ENCODE assay signal across 9 mouse cellular contexts in genomic region chr11:77308533-77308932, GRCm38 (mm10).
DNase-seq lines count a peak whose midpoint lies in the region; ATAC-seq and TF ChIP-seq lines count a peak whose summit lies in the region.
"Had no signal": no experiment of that assay in that cellular context is flagged by ENCODE, and none has a peak within 500 bp of the region (broad histone marks: within the 10 kb centered on the region; RNA-seq: fewer than 3 reads in every experiment).

No protein-coding gene starts in this region.

- H3K36me3 ChIP-seq in forebrain, embryonic 14.5 days (ENCODE audit: control insufficient read depth, insufficient read depth, low read length), result no peaks in the 10 kb centered on the region
- no peaks in the 10 kb centered on the region for H3K36me3 ChIP-seq in forebrain, embryonic 11.5 days (ENCODE audit: control insufficient read depth, insufficient read depth, low read length)
- no peaks in the 10 kb centered on the region for H3K36me3 ChIP-seq in midbrain, embryonic 14.5 days (ENCODE audit: control insufficient read depth, insufficient read depth, low read length)
- H3K36me3 ChIP-seq in midbrain, embryonic 15.5 days (replicated peaks), result no peaks in the 10 kb centered on the region

- no peaks in the 10 kb centered on the region for H3K4me1 ChIP-seq in forebrain, embryonic 14.5 days (ENCODE audit: control insufficient read depth, insufficient read depth, low read length)
- H3K4me1 ChIP-seq in forebrain, embryonic 11.5 days (replicated peaks; ENCODE audit: control insufficient read depth, insufficient read depth, low read length), result no peaks in the 10 kb centered on the region
- H3K4me1 ChIP-seq in midbrain, embryonic 14.5 days (ENCODE audit: control insufficient read depth, insufficient read depth, low read length), result no peaks in the 10 kb centered on the region
- H3K4me1 ChIP-seq in midbrain, embryonic 15.5 days, result no peaks in the 10 kb centered on the region
- no peaks in the 10 kb centered on the region for H3K4me1 ChIP-seq in cerebellum, adult 2 months (ENCODE audit: control insufficient read depth, insufficient read depth, low read length)

- H3K4me3 ChIP-seq in forebrain, embryonic 14.5 days (ENCODE audit: low read depth, low read length), result no peak overlapping the region
- H3K4me3 ChIP-seq in forebrain, embryonic 11.5 days (ENCODE audit: low read depth, low read length), result no peak overlapping the region
- H3K4me3 ChIP-seq in midbrain, embryonic 14.5 days (replicated peaks; ENCODE audit: low read depth, low read length), result no peak overlapping the region
- H3K4me3 ChIP-seq in midbrain, embryonic 15.5 days, result no peak overlapping the region
- no peak overlapping the region for H3K4me3 ChIP-seq in cerebellum, adult 2 months (replicated peaks; ENCODE audit: insufficient read depth, low read depth, low read length)
- H3K4me3 ChIP-seq: myocyte had no signal

- H3K27me3 ChIP-seq in forebrain, embryonic 14.5 days (replicated peaks; ENCODE audit: control insufficient read depth, insufficient read depth, low read length), result no peaks in the 10 kb centered on the region
- no peaks in the 10 kb centered on the region for H3K27me3 ChIP-seq in forebrain, embryonic 11.5 days (ENCODE audit: control insufficient read depth, insufficient read depth, low read length)
- H3K27me3 ChIP-seq in midbrain, embryonic 14.5 days (ENCODE audit: control insufficient read depth, insufficient read depth, low read length), result no peaks in the 10 kb centered on the region
- H3K27me3 ChIP-seq in midbrain, embryonic 15.5 days (replicated peaks), result no peaks in the 10 kb centered on the region
- no peaks in the 10 kb centered on the region for H3K27me3 ChIP-seq in cerebellum, adult 2 months (ENCODE audit: control insufficient read depth, insufficient read depth, low read length)

- no peak for TF ChIP-seq POLR2A in cerebellum, adult 2 months (IDR thresholded peaks at IDR 0.05; ENCODE audit: borderline replicate concordance, insufficient read depth, low read length)

- ATAC-seq in forebrain, embryonic 14.5 days, result no peak
- no peak for ATAC-seq in forebrain, embryonic 11.5 days (replicated peaks; ENCODE audit: low FRiP score)
- no peak for ATAC-seq in midbrain, embryonic 14.5 days (ENCODE audit: low FRiP score, low TSS enrichment)
- no peak for ATAC-seq in midbrain, embryonic 15.5 days (replicated peaks)
- ATAC-seq in megakaryocyte, adult 5-6 weeks (ENCODE audit: poor library complexity, severe bottlenecking), result peak; percentile 62

- H3K9me3 ChIP-seq in forebrain, embryonic 14.5 days (replicated peaks; ENCODE audit: control insufficient read depth, low read length), result no peaks in the 10 kb centered on the region
- H3K9me3 ChIP-seq in forebrain, embryonic 11.5 days (ENCODE audit: control insufficient read depth, low read length), result no peaks in the 10 kb centered on the region
- no peaks in the 10 kb centered on the region for H3K9me3 ChIP-seq in midbrain, embryonic 14.5 days (ENCODE audit: control insufficient read depth, low read length)
- no peaks in the 10 kb centered on the region for H3K9me3 ChIP-seq in midbrain, embryonic 15.5 days

- WGBS in forebrain, embryonic 14.5 days, result 9% methylated on average over 1 of the region's 1 CpGs
- 0% methylated on average over 1 of the region's 1 CpGs for WGBS in forebrain, embryonic 11.5 days
- 15% methylated on average over 1 of the region's 1 CpGs for WGBS in midbrain, embryonic 14.5 days
- WGBS in midbrain, embryonic 15.5 days, result 5% methylated on average over 1 of the region's 1 CpGs
- WGBS in cerebellum, adult 2 months, result 0% methylated on average over 1 of the region's 1 CpGs

- no peak overlapping the region for H3K27ac ChIP-seq in forebrain, embryonic 14.5 days (ENCODE audit: low read depth, low read length)
- no peak overlapping the region for H3K27ac ChIP-seq in forebrain, embryonic 11.5 days (ENCODE audit: low read depth, low read length)
- H3K27ac ChIP-seq in midbrain, embryonic 14.5 days (replicated peaks; ENCODE audit: low read depth, low read length), result no peak overlapping the region
- H3K27ac ChIP-seq in midbrain, embryonic 15.5 days, result no peak overlapping the region; the same call in 1 of the 2 replicates
- no peak overlapping the region for H3K27ac ChIP-seq in cerebellum, adult 2 months (ENCODE audit: insufficient read depth, low read length)

- no peak overlapping the region for H3K4me2 ChIP-seq in forebrain, embryonic 14.5 days (ENCODE audit: low read length)
- no peak overlapping the region for H3K4me2 ChIP-seq in forebrain, embryonic 11.5 days (ENCODE audit: low read depth, low read length, severe bottlenecking)
- H3K4me2 ChIP-seq in midbrain, embryonic 14.5 days (ENCODE audit: low read length), result no peak overlapping the region
- H3K4me2 ChIP-seq in midbrain, embryonic 15.5 days, result no peak overlapping the region

- DNase-seq in forebrain, embryonic 14.5 days (ENCODE audit: low spot score), result peak; percentile 80
- no peak for DNase-seq in forebrain, embryonic 11.5 days (ENCODE audit: low spot score)
- peak; percentile 85 for DNase-seq in midbrain, embryonic 14.5 days
- DNase-seq in cerebellum, adult 2 months, result peak in 1 of 2 experiments; percentile 41
- peak; percentile 47 for DNase-seq in hindlimb bud, embryonic 11.5 days (ENCODE audit: extremely low spot score, low read depth, low spot score)
- DNase-seq in urinary bladder, postnatal 10 days (ENCODE audit: low spot score), result no peak

- TF ChIP-seq CTCF in cerebellum, adult 2 months (IDR thresholded peaks at IDR 0.05; ENCODE audit: borderline replicate concordance, insufficient read depth, low read depth, low read length), result 0 out of 2 replicates have a peak, but pooled peaks have one; percentile 26

- no peak overlapping the region for H3K9ac ChIP-seq in forebrain, embryonic 14.5 days (ENCODE audit: low read length)
- no peak overlapping the region for H3K9ac ChIP-seq in forebrain, embryonic 11.5 days (ENCODE audit: low read length)
- H3K9ac ChIP-seq in midbrain, embryonic 14.5 days (replicated peaks; ENCODE audit: low read length), result no peak overlapping the region
- no peak overlapping the region for H3K9ac ChIP-seq in midbrain, embryonic 15.5 days

Comparison
In these comparisons a context has a peak if more than half of its experiments do, and no peak if none do; other contexts are left out.
1. DNase-seq: peak in forebrain, embryonic 14.5 days (single experiment), midbrain, embryonic 14.5 days (single experiment) and hindlimb bud, embryonic 11.5 days (single experiment); none in forebrain, embryonic 11.5 days (single experiment) and urinary bladder, postnatal 10 days (single experiment).